Mouse (Mus musculus) layer of hippocampus, postnatal 25 days (tissue): ENCODE data around the gene Ubc. TPM values are rescaled to one million over a fixed set of nuclear protein-coding genes. Genes with fewer than 3 reads are reported as not detected.

ENCODE experiments used
- DNase-seq, 2 experiments: peaks; one replicate each; pipeline ENCODE4 v3.0.0; 2022; ENCODE audit warnings: mixed read lengths in 2 of 2, low spot score in 1 of 2; ENCODE audit errors: extremely low spot score in 1 of 2
- total RNA-seq, 2 experiments: library from RNA; stranded (reverse); gene quantifications; 2 replicates each; pipeline ENCODE4 v1.2.3; 2021

Ubc gene
- total RNA-seq, 2 experiments from 2014 or later: 775 to 848 TPM

- DNase-seq: no peak
These were observed 6.2 kb downstream of the Ubc start for GRCm38 (mm10) chr5:125383637-125384420.

- peak in 1 of 2 experiments; percentile 49 for DNase-seq
These were observed 7.1 kb downstream of the Ubc start for GRCm38 (mm10) chr5:125382673-125383558.

GRCm38 (mm10) chr5:125381954-125382672 lies 7.9 kb downstream of the Ubc start:
- no peak for DNase-seq

GRCm38 (mm10) chr5:125378919-125379318 lies 11.1 kb downstream of the Ubc start:
- DNase-seq: no peak

- DNase-seq: no peak
These were observed 12.8 kb downstream of the Ubc start for GRCm38 (mm10) chr5:125377214-125377613.

GRCm38 (mm10) chr5:125375871-125376270 lies 14.1 kb downstream of the Ubc start:
- no peak for DNase-seq

- DNase-seq: no peak
These were observed 18.0 kb downstream of the Ubc start for GRCm38 (mm10) chr5:125372027-125372426.

- no peak for DNase-seq
These were observed 18.9 kb downstream of the Ubc start for GRCm38 (mm10) chr5:125370950-125371693.

GRCm38 (mm10) chr5:125368568-125368967 lies 21.4 kb downstream of the Ubc start:
- DNase-seq: peak; percentile 36 to 58

GRCm38 (mm10) chr5:125368156-125368555 lies 21.8 kb downstream of the Ubc start:
- DNase-seq: no peak

GRCm38 (mm10) chr5:125364851-125365429 lies 25.1 kb downstream of the Ubc start:
- DNase-seq: no peak

GRCm38 (mm10) chr5:125363894-125364293 lies 26.1 kb downstream of the Ubc start:
- no peak for DNase-seq

GRCm38 (mm10) chr5:125360981-125361510 lies 29.0 kb downstream of the Ubc start:
- no peak for DNase-seq

GRCm38 (mm10) chr5:125360566-125360965 lies 29.4 kb downstream of the Ubc start:
- DNase-seq: peak in 1 of 2 experiments; percentile 26

GRCm38 (mm10) chr5:125358270-125358608 lies 31.8 kb downstream of the Ubc start:
- no peak for DNase-seq

GRCm38 (mm10) chr5:125357543-125358269 lies 32.3 kb downstream of the Ubc start:
- DNase-seq: no peak

GRCm38 (mm10) chr5:125355650-125356049 lies 34.4 kb downstream of the Ubc start:
- DNase-seq: no peak

- no peak for DNase-seq
These were observed 35.0 kb downstream of the Ubc start for GRCm38 (mm10) chr5:125354885-125355492.
